Mouse (Mus musculus) CH12.LX (cell line): ENCODE results near the gene Usp39. TPM values are rescaled to one million over a fixed set of nuclear protein-coding genes. Genes with fewer than 3 reads are reported as not detected.
A peak's percentile ranks its signal among the peaks of the same experiment; 100 is the strongest.

Source experiments
- DNase-seq: peaks from one replicate; pipeline ENCODE4 v3.0.0-alpha.2; 2013; ENCODE audit errors: extremely low read depth
- H3K27ac ChIP-seq: 2 replicates; pipeline ENCODE4 v1.5.1; 2012; ENCODE audit warnings: low read depth, mild to moderate bottlenecking, control low read depth, moderate library complexity; ENCODE audit not compliant: insufficient read depth
- H3K27me3 ChIP-seq: replicated peaks from 2 replicates; pipeline ENCODE3; 2012; ENCODE audit warnings: inconsistent platforms
- H3K36me3 ChIP-seq, 2 experiments: replicated peaks in 1 of 2; 2 replicates each; pipeline versions ENCODE3 to v1.6.1; 2012; ENCODE audit warnings: inconsistent platforms in 1 of 2, low read length in 1 of 2, mild to moderate bottlenecking in 1 of 2, mixed read lengths in 1 of 2, moderate library complexity in 1 of 2; ENCODE audit not compliant: control insufficient read depth in 1 of 2, insufficient read depth in 1 of 2
- H3K4me1 ChIP-seq, 2 experiments: 2 replicates each; pipeline ENCODE4 v1.6.1; 2012; ENCODE audit warnings: inconsistent platforms in 1 of 2, moderate library complexity in 1 of 2; ENCODE audit not compliant: insufficient read depth in 2 of 2, control insufficient read depth in 1 of 2
- H3K4me2 ChIP-seq: 2 replicates; pipeline ENCODE4 v1.6.1; 2012; ENCODE audit warnings: low read depth, mild to moderate bottlenecking, control low read depth; ENCODE audit not compliant: poor library complexity, insufficient read depth, severe bottlenecking
- H3K4me3 ChIP-seq, 3 experiments: fragments of 150-350 bp in 1 of 3; sonication (generic) in 1 of 3; replicated peaks in 1 of 3; 2 replicates each; pipeline versions ENCODE3 to v1.5.1; 2011 to 2012; ENCODE audit warnings: low read depth in 2 of 3, low read length in 2 of 3, mild to moderate bottlenecking in 2 of 3, moderate library complexity in 2 of 3, control low read depth in 1 of 3, improper control_type of control experiment in 1 of 3, inconsistent platforms in 1 of 3, mixed read lengths in 1 of 3; ENCODE audit not compliant: poor library complexity in 1 of 3
- H3K79me2 ChIP-seq: replicated peaks from 2 replicates; pipeline ENCODE4 v1.6.1; 2012; ENCODE audit warnings: mild to moderate bottlenecking, moderate library complexity; ENCODE audit not compliant: control insufficient read depth, poor library complexity, insufficient read depth, severe bottlenecking; ENCODE audit errors: extremely low read depth
- H3K9ac ChIP-seq: 2 replicates; pipeline ENCODE4 v1.6.1; 2012; ENCODE audit warnings: low read depth, mild to moderate bottlenecking, control low read depth, moderate library complexity; ENCODE audit not compliant: insufficient read depth
- H3K9me3 ChIP-seq: replicated peaks from 2 replicates; pipeline ENCODE3; 2012; ENCODE audit warnings: low read length, inconsistent platforms, mixed read lengths
- BHLHE40 ChIP-seq: IDR thresholded peaks from 2 replicates; pipeline ENCODE4 v1.6.1; 2011; ENCODE audit warnings: mild to moderate bottlenecking, low read depth, low read length, improper control_type of control experiment
- CHD1 ChIP-seq: IDR thresholded peaks from 2 replicates; pipeline ENCODE4 v1.6.1; 2012; ENCODE audit warnings: low read depth, low read length, improper control_type of control experiment, inconsistent platforms
- E2F4 ChIP-seq: IDR thresholded peaks from 2 replicates; pipeline ENCODE4 v1.6.1; 2011; ENCODE audit warnings: low read depth, low read length, improper control_type of control experiment; ENCODE audit not compliant: insufficient replicate concordance
- GABPA ChIP-seq: IDR thresholded peaks from 2 replicates; pipeline ENCODE4 v1.6.1; 2012; ENCODE audit warnings: low read depth, low read length, improper control_type of control experiment, inconsistent platforms; ENCODE audit not compliant: insufficient replicate concordance
- HCFC1 ChIP-seq: IDR thresholded peaks from 2 replicates; pipeline ENCODE4 v1.6.1; 2012; ENCODE audit warnings: low read depth, mild to moderate bottlenecking, inconsistent platforms, low read length, improper control_type of control experiment
- MAZ ChIP-seq: IDR thresholded peaks from 2 replicates; pipeline ENCODE4 v1.6.1; 2012; ENCODE audit warnings: low read depth, mild to moderate bottlenecking, inconsistent platforms, low read length, improper control_type of control experiment, moderate library complexity
- MXI1 ChIP-seq: IDR thresholded peaks from 2 replicates; pipeline ENCODE4 v1.6.1; 2011; ENCODE audit warnings: mild to moderate bottlenecking, low read depth, low read length, improper control_type of control experiment
- NELFE ChIP-seq: IDR thresholded peaks from 2 replicates; pipeline ENCODE4 v1.6.1; 2011; ENCODE audit warnings: low read depth, low read length, improper control_type of control experiment
- NRF1 ChIP-seq: IDR thresholded peaks from 2 replicates; pipeline ENCODE4 v1.6.1; 2014; ENCODE audit warnings: low read depth, mild to moderate bottlenecking, inconsistent platforms, low read length, improper control_type of control experiment, moderate library complexity
- PAX5 ChIP-seq: IDR thresholded peaks from 2 replicates; pipeline ENCODE4 v1.6.1; 2012; ENCODE audit warnings: low read length, inconsistent platforms, mixed read lengths
- RAD21 ChIP-seq: IDR thresholded peaks from 2 replicates; pipeline ENCODE4 v1.6.1; 2011; ENCODE audit warnings: low read depth, mild to moderate bottlenecking, low read length, improper control_type of control experiment, moderate library complexity
- SIN3A ChIP-seq: IDR thresholded peaks from 2 replicates; pipeline ENCODE4 v1.6.1; 2012; ENCODE audit warnings: low read length, improper control_type of control experiment, inconsistent platforms
- TBP ChIP-seq: conservative IDR thresholded peaks from 2 replicates; pipeline ENCODE4 v1.6.1; 2011; ENCODE audit warnings: low read depth, low read length, improper control_type of control experiment
- USF1 ChIP-seq: IDR thresholded peaks from 2 replicates; pipeline ENCODE4 v1.6.1; 2014; ENCODE audit warnings: low read depth, mild to moderate bottlenecking, inconsistent platforms, low read length, improper control_type of control experiment
- ZC3H11A ChIP-seq: IDR thresholded peaks from 2 replicates; pipeline ENCODE4 v1.6.1; 2012; ENCODE audit warnings: low read depth, mild to moderate bottlenecking, inconsistent platforms, low read length, improper control_type of control experiment
- ZMIZ1 ChIP-seq: IDR thresholded peaks from 2 replicates; pipeline ENCODE4 v1.6.1; 2012; ENCODE audit warnings: low read depth, mild to moderate bottlenecking, inconsistent platforms, low read length, improper control_type of control experiment
- ZNF384 ChIP-seq: IDR thresholded peaks from 2 replicates; pipeline ENCODE4 v1.6.1; 2012; ENCODE audit warnings: low read depth, low read length, improper control_type of control experiment, inconsistent platforms
- dilution Hi-C: fragments of 300-500 bp; cut with MboI; formaldehyde crosslinking; loops from 2 replicates; pipeline ENCODE4 v1.14.3; 2020; ENCODE audit warnings: low sequenced_read_pairs; ENCODE audit not compliant: extremely low pct_unique_long_range_greater_than_20kb, extremely low pct_ligation_motif_present
- in situ Hi-C: fragments of 300-500 bp; cut with MboI; formaldehyde crosslinking; loops from 3 replicates; pipeline ENCODE4 v1.14.3; 2019; ENCODE audit warnings: low sequenced_read_pairs, low pct_ligation_motif_present, low pct_unique_long_range_greater_than_20kb, mixed read lengths
- polyA plus RNA-seq: library from polyadenylated mRNA; unstranded; fragments of >175 nt; gene quantifications from 2 replicates; pipeline ENCODE4 v1.2.1, GENCODE M21; 2012; ENCODE audit warnings: low read depth; ENCODE audit not compliant: insufficient read length
- total RNA-seq, 2 experiments: library from RNA; depleted of rRNA; stranded (reverse); fragments of 300-350 nt in 1 of 2; fragments of >200 nt in 1 of 2; gene quantifications; 2 replicates each; pipeline ENCODE4 v1.2.3; 2012 to 2014

Gene Usp39
- total and polyA plus RNA-seq, 3 experiments = 74.5 to 138 (median 88.2) TPM

- TF ChIP-seq ZNF384 = peak; percentile 46
- no peak for TF ChIP-seq TBP
- TF ChIP-seq NELFE = no peak
- no peak for TF ChIP-seq E2F4
- no peak for TF ChIP-seq ZC3H11A
These were observed 61.1 kb downstream of the Usp39 start (continued) for GRCm38 (mm10) chr6:72283914-72284313.

- Histone ChIP-seq H3K27me3 (peaks cover 3% of the 10 kb centered on the region), H3K27ac (no peak overlapping the region), H3K9ac (no peak overlapping the region), H3K36me3 (no peaks in the 10 kb centered on the region), H3K9me3 (peaks cover 6% of the 10 kb centered on the region), H3K79me2 (no peaks in the 10 kb centered on the region; the same call in 1 of the 2 replicates), H3K4me2 (no peak overlapping the region), H3K4me1 (peaks cover 14 to 19% of the 10 kb centered on the region in 2 experiments), H3K4me3 (no peak overlapping the region)
- TF ChIP-seq CHD1 = no peak
- no peak for TF ChIP-seq MAZ
- dilution Hi-C loops (no loop called here), in situ Hi-C loops (no loop called here)
- DNase-seq = no peak
These were observed 64.5 kb downstream of the Usp39 start for GRCm38 (mm10) chr6:72280410-72280998.

GRCm38 (mm10) chr6:72279505-72279904 lies 65.5 kb downstream of the Usp39 start:
- no peaks in the 10 kb centered on the region for H3K27me3 ChIP-seq
- H3K79me2 ChIP-seq = no peaks in the 10 kb centered on the region; the same call in 1 of the 2 replicates
- peaks cover 6% of the 10 kb centered on the region for H3K9me3 ChIP-seq
- H3K4me3 ChIP-seq = no peak overlapping the region
- TF ChIP-seq PAX5 = no peak
- TF ChIP-seq GABPA = no peak
- no peak for TF ChIP-seq HCFC1
- TF ChIP-seq NRF1 = no peak
- no peak for TF ChIP-seq SIN3A
- TF ChIP-seq RAD21 = no peak
- no peak for TF ChIP-seq ZMIZ1
- TF ChIP-seq USF1 = no peak
- TF ChIP-seq NELFE = no peak
- no peak for TF ChIP-seq MXI1
- no peak for TF ChIP-seq BHLHE40
- no peak overlapping the region for H3K4me2 ChIP-seq
- peaks cover 14 to 19% of the 10 kb centered on the region in 2 experiments for H3K4me1 ChIP-seq
- no peaks in the 10 kb centered on the region for H3K36me3 ChIP-seq
- dilution Hi-C loops = no loop called here
- in situ Hi-C loops = no loop called here
- no peak overlapping the region for H3K27ac ChIP-seq
- DNase-seq = no peak
- H3K9ac ChIP-seq = no peak overlapping the region
